In the genomic region with DNA sequence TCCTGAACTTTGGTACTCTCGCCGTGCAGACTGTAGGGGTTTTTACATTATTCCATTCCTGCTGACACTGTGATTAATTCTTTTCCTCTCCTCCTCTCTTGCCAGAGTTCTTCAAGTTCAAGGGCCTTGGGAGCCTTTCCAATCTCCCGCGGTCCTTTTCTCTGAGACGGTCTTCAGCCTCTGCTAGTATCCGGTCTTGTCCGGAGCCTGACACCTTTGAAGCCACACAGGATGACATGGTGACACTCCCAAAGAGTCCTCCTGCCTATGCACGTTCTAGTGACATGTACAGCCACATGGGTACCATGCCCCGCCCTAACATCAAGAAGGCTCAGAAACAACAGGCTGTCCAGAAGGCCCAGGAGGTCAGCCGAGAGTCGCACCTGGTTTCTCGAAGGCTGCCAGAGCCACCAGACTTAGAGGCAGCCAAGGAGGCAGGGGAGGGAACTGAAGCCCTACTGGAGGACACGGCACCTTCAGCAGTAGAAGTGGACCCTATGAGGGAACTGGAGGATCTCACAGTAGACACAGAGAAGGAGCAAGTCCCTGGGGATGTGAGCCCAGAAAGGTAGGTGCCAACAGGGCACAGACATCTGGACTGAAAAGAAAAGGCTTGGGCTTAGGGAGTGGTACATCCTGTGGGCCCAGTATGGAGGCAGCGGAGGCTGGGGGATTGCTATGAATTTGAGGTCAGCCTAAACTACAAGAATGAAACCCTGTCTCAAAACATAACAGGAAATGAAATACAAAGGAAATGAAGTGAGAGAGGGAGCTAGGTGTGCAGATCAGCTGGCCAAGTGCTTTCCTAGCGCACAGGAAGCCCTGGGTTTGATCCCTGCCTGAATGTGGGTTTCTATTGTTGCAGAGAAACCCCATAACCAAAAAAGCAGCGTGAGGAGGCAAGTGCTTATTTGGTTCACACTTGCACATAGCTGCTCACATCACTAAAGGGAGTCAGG, we compare ENCODE assay signal across 15 mouse cellular contexts. TPM values are rescaled to one million over a fixed set of nuclear protein-coding genes. Genes with fewer than 3 reads are reported as not detected.
DNase-seq lines count a peak whose midpoint lies in the region; ATAC-seq and TF ChIP-seq lines count a peak whose summit lies in the region.
"Had no signal": no experiment of that assay in that cellular context is flagged by ENCODE, and none has a peak within 500 bp of the region (broad histone marks: within the 10 kb centered on the region; RNA-seq: fewer than 3 reads in every experiment).

No protein-coding gene starts in this region.

- H3K4me2 ChIP-seq in heart, embryonic 13.5 days = no peak overlapping the region
- no peak overlapping the region for H3K4me2 ChIP-seq in heart, embryonic 11.5 days
- no peak overlapping the region for H3K4me2 ChIP-seq in forebrain, embryonic 14.5 days (ENCODE audit: low read length)

- WGBS in heart, embryonic 13.5 days = 72% methylated on average over 16 of the region's 16 CpGs
- WGBS in heart, embryonic 11.5 days (ENCODE audit: insufficient replicate concordance) = 76% methylated on average over 16 of the region's 16 CpGs
- 70% methylated on average over 16 of the region's 16 CpGs for WGBS in spleen, adult 2 months
- 87% methylated on average over 16 of the region's 16 CpGs for WGBS in forebrain, embryonic 14.5 days

- H3K27ac ChIP-seq in heart, embryonic 13.5 days (replicated peaks) = peak overlapping the region; percentile 36; the same call in 1 of the 2 replicates
- no peak overlapping the region for H3K27ac ChIP-seq in heart, embryonic 11.5 days (ENCODE audit: low read depth, low read length)
- H3K27ac ChIP-seq in spleen, adult 2 months (ENCODE audit: insufficient read depth, low read length) = peak overlapping the region; percentile 88
- H3K27ac ChIP-seq in forebrain, embryonic 14.5 days (ENCODE audit: low read depth, low read length) = no peak overlapping the region
- H3K27ac ChIP-seq: layer of hippocampus, adult 2 months had no signal

- no peaks in the 10 kb centered on the region for H3K27me3 ChIP-seq in heart, embryonic 13.5 days (replicated peaks)
- H3K27me3 ChIP-seq in heart, embryonic 11.5 days (ENCODE audit: control insufficient read depth, insufficient read depth, low read length) = no peaks in the 10 kb centered on the region
- H3K27me3 ChIP-seq in spleen, adult 2 months (ENCODE audit: control insufficient read depth, insufficient read depth, low read length) = no peaks in the 10 kb centered on the region
- H3K27me3 ChIP-seq in forebrain, embryonic 14.5 days (replicated peaks; ENCODE audit: control insufficient read depth, insufficient read depth, low read length) = no peaks in the 10 kb centered on the region
- H3K27me3 ChIP-seq: CH12.LX had no signal

- no peak for TF ChIP-seq CTCF in spleen, adult 2 months (IDR thresholded peaks at IDR 0.05; ENCODE audit: extremely low read depth, insufficient read depth, insufficient read length, insufficient replicate concordance)

- peaks cover 40% of the 10 kb centered on the region for H3K4me1 ChIP-seq in heart, embryonic 13.5 days
- peaks cover 12% of the 10 kb centered on the region for H3K4me1 ChIP-seq in heart, embryonic 11.5 days (ENCODE audit: control insufficient read depth, insufficient read depth, low read length)
- H3K4me1 ChIP-seq in spleen, adult 2 months (ENCODE audit: control insufficient read depth, insufficient read depth, insufficient read length) = peaks cover 27% of the 10 kb centered on the region; the same call in 1 of the 2 replicates
- no peaks in the 10 kb centered on the region for H3K4me1 ChIP-seq in forebrain, embryonic 14.5 days (ENCODE audit: control insufficient read depth, insufficient read depth, low read length)

- intact Hi-C loops in left cerebral cortex, postnatal 25 days (cut with DNase I) = no loop called here

- ATAC-seq in heart, embryonic 13.5 days (ENCODE audit: extremely low read depth, insufficient number of reproducible peaks, low FRiP score, low TSS enrichment) = no peak
- ATAC-seq in heart, embryonic 11.5 days (replicated peaks; ENCODE audit: insufficient number of reproducible peaks, low FRiP score, low TSS enrichment) = no peak
- ATAC-seq in forebrain, embryonic 14.5 days = no peak

- TF ChIP-seq POLR2A in spleen, adult 2 months (IDR thresholded peaks at IDR 0.05; ENCODE audit: low read depth, low read length) = no peak

- peaks cover 10% of the 10 kb centered on the region; the same call in 1 of the 2 replicates for H3K36me3 ChIP-seq in heart, embryonic 13.5 days
- H3K36me3 ChIP-seq in heart, embryonic 11.5 days (ENCODE audit: control insufficient read depth, insufficient read depth, low read length) = no peaks in the 10 kb centered on the region
- peaks cover 16% of the 10 kb centered on the region for H3K36me3 ChIP-seq in spleen, adult 2 months (ENCODE audit: control insufficient read depth, insufficient read depth, low read length)
- no peaks in the 10 kb centered on the region for H3K36me3 ChIP-seq in forebrain, embryonic 14.5 days (ENCODE audit: control insufficient read depth, insufficient read depth, low read length)

- H3K9ac ChIP-seq in heart, embryonic 13.5 days = no peak overlapping the region
- H3K9ac ChIP-seq in heart, embryonic 11.5 days (ENCODE audit: low read depth, low read length) = no peak overlapping the region
- H3K9ac ChIP-seq in forebrain, embryonic 14.5 days (ENCODE audit: low read length) = no peak overlapping the region

- peak in 1 of 2 experiments; percentile 32 for DNase-seq in spleen, adult 2 months (ENCODE audit: low read depth in 1 of 2, low spot score in 2 of 2)
- no peak for DNase-seq in spleen, adult 18-20 months
- DNase-seq in kidney, postnatal 36 days = peak; percentile 60 to 64
- peak; percentile 58 for DNase-seq in thymus, postnatal 4 days
- no peak for DNase-seq in left cerebral cortex, postnatal 25 days (ENCODE audit: low spot score in 2 of 2)
- no peak for DNase-seq in forebrain, embryonic 14.5 days (ENCODE audit: low spot score)
- DNase-seq: left cerebral cortex, postnatal 4 days had no signal

- no peak overlapping the region for H3K4me3 ChIP-seq in heart, embryonic 13.5 days
- H3K4me3 ChIP-seq in heart, embryonic 11.5 days (ENCODE audit: low read depth, low read length) = no peak overlapping the region
- H3K4me3 ChIP-seq in spleen, adult 2 months (ENCODE audit: extremely low read depth, insufficient read depth, insufficient read length) = no peak overlapping the region
- H3K4me3 ChIP-seq in forebrain, embryonic 14.5 days (ENCODE audit: low read depth, low read length) = no peak overlapping the region
- H3K4me3 ChIP-seq: layer of hippocampus, adult 2 months had no signal

- H3K9me3 ChIP-seq in heart, embryonic 13.5 days = no peaks in the 10 kb centered on the region
- H3K9me3 ChIP-seq in heart, embryonic 11.5 days (replicated peaks; ENCODE audit: control insufficient read depth, low read length) = no peaks in the 10 kb centered on the region
- no peaks in the 10 kb centered on the region for H3K9me3 ChIP-seq in forebrain, embryonic 14.5 days (replicated peaks; ENCODE audit: control insufficient read depth, low read length)

RNA-seq across cellular contexts. Expression of gene Sh2d3c, which starts 4.3 kb away (rescaled TPM):
- polyA plus RNA-seq in heart, embryonic 13.5 days (2015; fragmentation: Nextera tagmentation; extraction: Ambion mirVana) = 33.0 and 34.1 TPM in 2 replicates
- 26.4 and 29.1 TPM in 2 replicates for polyA plus RNA-seq in heart, embryonic 11.5 days (2014; fragmentation: Nextera tagmentation; extraction: Ambion mirVana)
- 136 and 175 TPM in 2 replicates for polyA plus RNA-seq in spleen, adult 2 months (2012; rRNA removed)
- total RNA-seq in left cerebral cortex, postnatal 25 days (2021) = 10 to 100 TPM; 27.8 to 30.8 TPM
- polyA plus RNA-seq in forebrain, embryonic 14.5 days (2014; fragmentation: Nextera tagmentation; extraction: Ambion mirVana) = 25.8 and 37.4 TPM in 2 replicates

RNA-seq across cellular contexts. Expression of gene Cdk9, which starts 12.2 kb away (rescaled TPM):
- 60.0 and 63.2 TPM in 2 replicates for polyA plus RNA-seq in heart, embryonic 13.5 days (2015; fragmentation: Nextera tagmentation; extraction: Ambion mirVana)
- polyA plus RNA-seq in heart, embryonic 11.5 days (2014; fragmentation: Nextera tagmentation; extraction: Ambion mirVana) = 53.8 and 61.2 TPM in 2 replicates
- polyA plus RNA-seq in spleen, adult 2 months (2012; rRNA removed) = 125 and 154 TPM in 2 replicates
- 100 to 1,000 TPM; 114 to 118 TPM for total RNA-seq in left cerebral cortex, postnatal 25 days (2021)
- 72.9 and 75.1 TPM in 2 replicates for polyA plus RNA-seq in forebrain, embryonic 14.5 days (2014; fragmentation: Nextera tagmentation; extraction: Ambion mirVana)

RNA-seq across cellular contexts. Expression of gene 6330409D20Rik, which starts 15.7 kb away (rescaled TPM):
- 0.18 and 0.28 TPM in 2 replicates for polyA plus RNA-seq in heart, embryonic 13.5 days (2015; fragmentation: Nextera tagmentation; extraction: Ambion mirVana)
- 0.32 and 0.46 TPM in 2 replicates for polyA plus RNA-seq in heart, embryonic 11.5 days (2014; fragmentation: Nextera tagmentation; extraction: Ambion mirVana)
- 0.28 TPM in 1 of 2 replicates, not detected in the other for polyA plus RNA-seq in spleen, adult 2 months (2012; rRNA removed)
- 1 to 10 TPM; 2.3 to 2.4 TPM for total RNA-seq in left cerebral cortex, postnatal 25 days (2021)
- polyA plus RNA-seq in forebrain, embryonic 14.5 days (2014; fragmentation: Nextera tagmentation; extraction: Ambion mirVana) = 3.2 and 3.4 TPM in 2 replicates
- total RNA-seq: CH12.LX; hematopoietic stem cell, adult 5-6 weeks had no signal
- polyA plus RNA-seq: gonadal fat pad, adult 2 months; liver, embryonic 16.5 days; urinary bladder, adult 2 months had no signal

RNA-seq across cellular contexts. Expression of gene Fpgs, which starts 21.2 kb away (rescaled TPM):
- polyA plus RNA-seq in heart, embryonic 13.5 days (2015; fragmentation: Nextera tagmentation; extraction: Ambion mirVana) = 19.0 and 21.3 TPM in 2 replicates
- polyA plus RNA-seq in heart, embryonic 11.5 days (2014; fragmentation: Nextera tagmentation; extraction: Ambion mirVana) = 14.5 and 15.3 TPM in 2 replicates
- 34.5 and 49.5 TPM in 2 replicates for polyA plus RNA-seq in spleen, adult 2 months (2012; rRNA removed)
- 1 to 10 TPM; 7.1 to 9.4 TPM for total RNA-seq in left cerebral cortex, postnatal 25 days (2021)
- 10.9 and 14.3 TPM in 2 replicates for polyA plus RNA-seq in forebrain, embryonic 14.5 days (2014; fragmentation: Nextera tagmentation; extraction: Ambion mirVana)

RNA-seq across cellular contexts. Expression of gene Tor2a, which starts 31.9 kb away (rescaled TPM):
- 37.0 and 40.0 TPM in 2 replicates for polyA plus RNA-seq in heart, embryonic 13.5 days (2015; fragmentation: Nextera tagmentation; extraction: Ambion mirVana)
- polyA plus RNA-seq in heart, embryonic 11.5 days (2014; fragmentation: Nextera tagmentation; extraction: Ambion mirVana) = 39.8 and 46.6 TPM in 2 replicates
- polyA plus RNA-seq in spleen, adult 2 months (2012; rRNA removed) = 46.5 and 81.1 TPM in 2 replicates
- total RNA-seq in left cerebral cortex, postnatal 25 days (2021) = 10 to 100 TPM; 29.9 to 31.0 TPM
- polyA plus RNA-seq in forebrain, embryonic 14.5 days (2014; fragmentation: Nextera tagmentation; extraction: Ambion mirVana) = 67.9 and 71.2 TPM in 2 replicates

Comparison
In these comparisons a context has a peak if more than half of its experiments do, and no peak if none do; other contexts are left out.
1. H3K27ac ChIP-seq: peak in heart, embryonic 13.5 days (single experiment) and spleen, adult 2 months (single experiment); none in heart, embryonic 11.5 days (single experiment) and forebrain, embryonic 14.5 days (single experiment).
2. DNase-seq: peak in kidney, postnatal 36 days (2 of 2) and thymus, postnatal 4 days (single experiment); none in spleen, adult 18-20 months (0 of 2), left cerebral cortex, postnatal 25 days (0 of 2) and forebrain, embryonic 14.5 days (single experiment).